Mouse (Mus musculus) C2C12 (cell line): ENCODE measurements around the gene Gdpd1. TPM values are rescaled to one million over a fixed set of nuclear protein-coding genes. Genes with fewer than 3 reads are reported as not detected.

Experiments used
- H3K27me3 ChIP-seq: one replicate; pipeline ENCODE4 v1.6.1; 2011; ENCODE audit not compliant: control insufficient read depth, insufficient read depth, insufficient read length
- H3K36me3 ChIP-seq: one replicate; pipeline ENCODE4 v1.6.1; 2011; ENCODE audit not compliant: control insufficient read depth, insufficient read depth
- H3K4me3 ChIP-seq: one replicate; pipeline ENCODE4 v1.5.1; 2011; ENCODE audit warnings: mild to moderate bottlenecking, control low read depth; ENCODE audit not compliant: poor library complexity, insufficient read depth, severe bottlenecking
- H3K79me2 ChIP-seq: one replicate; pipeline ENCODE4 v1.6.1; 2011; ENCODE audit not compliant: control insufficient read depth, insufficient read depth
- H3K79me3 ChIP-seq: one replicate; pipeline ENCODE4 v1.6.1; 2011; ENCODE audit warnings: low read depth, control low read depth
- H3ac ChIP-seq: one replicate; pipeline ENCODE3; 2011; ENCODE audit warnings: low read depth; ENCODE audit not compliant: control insufficient read depth, insufficient read length
- CEBPB ChIP-seq: IDR thresholded peaks from one replicate; pipeline ENCODE4 v1.6.1; 2011; ENCODE audit warnings: low read depth, mild to moderate bottlenecking, control low read depth, moderate library complexity
- CTCF ChIP-seq: IDR thresholded peaks from one replicate; pipeline ENCODE4 v1.5.1; 2011; ENCODE audit not compliant: control insufficient read depth, insufficient read depth, insufficient read length
- FOSL1 ChIP-seq: IDR thresholded peaks from one replicate; pipeline ENCODE4 v1.8.0; 2011; ENCODE audit warnings: mild to moderate bottlenecking, low read length; ENCODE audit not compliant: poor library complexity, insufficient read depth, severe bottlenecking
- MAX ChIP-seq: IDR thresholded peaks from one replicate; pipeline ENCODE4 v1.6.1; 2011; ENCODE audit warnings: mild to moderate bottlenecking, control low read depth
- MYOD1 ChIP-seq: IDR thresholded peaks from one replicate; pipeline ENCODE4 v1.6.1; 2011; ENCODE audit warnings: low read depth; ENCODE audit not compliant: control insufficient read depth, insufficient read length
- MYOG ChIP-seq: IDR thresholded peaks from one replicate; pipeline ENCODE4 v1.6.1; 2011; ENCODE audit not compliant: control insufficient read depth, insufficient read length; ENCODE audit errors: extremely low read depth
- USF1 ChIP-seq: IDR thresholded peaks from one replicate; pipeline ENCODE4 v1.6.1; 2011; ENCODE audit warnings: low read depth, mild to moderate bottlenecking, control low read depth, moderate library complexity
- long read RNA-seq, 2 experiments: library from polyadenylated mRNA; unstranded; transcript quantifications; one replicate each; pipeline ENCODE4 v2.0.0; 2019 to 2020
- polyA plus RNA-seq: library from polyadenylated mRNA; unstranded; fragments of >200 nt; fragmentation: generic; extraction: Trizol; gene quantifications from one replicate; pipeline ENCODE4 v1.2.1, GENCODE M21; 2012; ENCODE audit warnings: missing spikeins

The Gdpd1 gene
- 7.7 TPM for polyA plus RNA-seq
- long read RNA-seq, experiment 1, transcript Gdpd1-201 (10 exons, 2,336 nt): major isoform, 25 of 31 reads
- long read RNA-seq, experiment 1, partial matches to known transcripts: 2 of 31 reads
- long read RNA-seq, experiment 1, other reads (novel, unspliced or antisense): 4 of 31 reads
- long read RNA-seq, experiment 2, transcript Gdpd1-201 (10 exons, 2,336 nt): major isoform, 102 of 106 reads
- long read RNA-seq, experiment 2, partial matches to known transcripts: 0 of 106 reads
- long read RNA-seq, experiment 2, other reads (novel, unspliced or antisense): 4 of 106 reads

- Histone ChIP-seq H3K79me2 (peaks cover 11% of the 10 kb centered on the region), H3ac (peak within 1 kb of the TSS; percentile 81), H3K4me3 (peak within 1 kb of the TSS; percentile 62), H3K79me3 (no peaks in the 10 kb centered on the region), H3K27me3 (no peaks in the 10 kb centered on the region), H3K36me3 (peaks cover 25% of the 10 kb centered on the region)
- no peak for TF ChIP-seq FOSL1
- TF ChIP-seq CEBPB: no peak
- no peak for TF ChIP-seq MYOG
- TF ChIP-seq MYOD1: peak; percentile 20
- peak; percentile 46 for TF ChIP-seq CTCF
- TF ChIP-seq MAX: peak; percentile 75
These were observed at the start of gene Gdpd1 for GRCm38 (mm10) chr11:87073866-87074440. Gdpd1 (minus strand) TSS chr11:87074062.

GRCm38 (mm10) chr11:87121864-87122263, 48.0 kb upstream of the Gdpd1 start:
- H3K36me3 ChIP-seq: peaks cover 85% of the 10 kb centered on the region

GRCm38 (mm10) chr11:87110172-87110909, 36.5 kb upstream of the Gdpd1 start:
- peaks cover 58% of the 10 kb centered on the region for H3K36me3 ChIP-seq
- peaks cover 95% of the 10 kb centered on the region for H3K79me2 ChIP-seq
- H3K79me3 ChIP-seq: peaks cover 86% of the 10 kb centered on the region
- H3K27me3 ChIP-seq: no peaks in the 10 kb centered on the region
- TF ChIP-seq MYOG (no peak), FOSL1 (no peak), MYOD1 (no peak), USF1 (no peak), CTCF (no peak), MAX (no peak), CEBPB (no peak)
- H3ac ChIP-seq: peak overlapping the region; percentile 95
- peak overlapping the region; percentile 90 for H3K4me3 ChIP-seq

More at GRCm38 (mm10) chr11:87121864-87122263, 48.0 kb upstream of the Gdpd1 start:
- Histone ChIP-seq H3ac (no peak overlapping the region), H3K79me3 (peaks cover 4% of the 10 kb centered on the region), H3K4me3 (no peak overlapping the region), H3K27me3 (no peaks in the 10 kb centered on the region), H3K79me2 (peaks cover 31% of the 10 kb centered on the region)
- TF ChIP-seq CEBPB (no peak), CTCF (no peak), MYOD1 (no peak), FOSL1 (no peak), USF1 (no peak), MYOG (no peak), MAX (no peak)

GRCm38 (mm10) chr11:87109519-87110171, 35.8 kb upstream of the Gdpd1 start:
- Histone ChIP-seq H3K27me3 (no peaks in the 10 kb centered on the region), H3K4me3 (peak overlapping the region; percentile 90), H3K79me2 (peaks cover 95% of the 10 kb centered on the region), H3ac (peak overlapping the region; percentile 95), H3K79me3 (peaks cover 79% of the 10 kb centered on the region), H3K36me3 (peaks cover 58% of the 10 kb centered on the region)
- no peak for TF ChIP-seq MYOD1
- TF ChIP-seq CEBPB: no peak
- TF ChIP-seq FOSL1: no peak
- TF ChIP-seq MAX: no peak
- no peak for TF ChIP-seq CTCF
- no peak for TF ChIP-seq USF1
- no peak for TF ChIP-seq MYOG
